Mouse (Mus musculus): Measurements from ENCODE around the gene Txlna.
A peak's percentile ranks its signal among the peaks of the same experiment; 100 is the strongest.

- TF ChIP-seq CTCF (IDR thresholded peaks at IDR 0.05; ENCODE audit: low read depth) (peak; percentile 93), EP300 (IDR thresholded peaks at IDR 0.05; ENCODE audit: low read depth) (no peak)
Measured at GRCm38 (mm10) chr4:129608426-129609025, 32.3 kb downstream of the Txlna start.

Measured in heart, postnatal 0 days (tissue).